Mouse (Mus musculus) limb, embryonic 10.5 days (tissue): ENCODE results near the gene Gm42906. TPM values are rescaled to one million over a fixed set of nuclear protein-coding genes. Genes with fewer than 3 reads are reported as not detected.

Experiments
- DNase-seq: peaks from one replicate; pipeline ENCODE4 v3.0.0-alpha.2; 2017; ENCODE audit warnings: low spot score
- H3K27ac ChIP-seq: fragments of 300-500 bp; sonication (generic); 2 replicates; pipeline ENCODE4 v1.5.1; 2016; ENCODE audit warnings: mild to moderate bottlenecking
- H3K27me3 ChIP-seq: fragments of 300-500 bp; sonication (generic); 2 replicates; pipeline ENCODE4 v1.6.1; 2016; ENCODE audit warnings: low read depth, mild to moderate bottlenecking; ENCODE audit not compliant: poor library complexity, severe bottlenecking
- H3K36me3 ChIP-seq: fragments of 300-500 bp; sonication (generic); 2 replicates; pipeline ENCODE4 v1.6.1; 2016; ENCODE audit warnings: mild to moderate bottlenecking, moderate library complexity
- H3K4me1 ChIP-seq: fragments of 300-500 bp; sonication (generic); 2 replicates; pipeline ENCODE4 v1.6.1; 2016
- H3K4me3 ChIP-seq: fragments of 300-500 bp; sonication (generic); 2 replicates; pipeline ENCODE4 v1.5.1; 2016; ENCODE audit warnings: mild to moderate bottlenecking, moderate library complexity
- H3K9me3 ChIP-seq: fragments of 300-500 bp; sonication (generic); replicated peaks from 2 replicates; pipeline ENCODE4 v1.6.1; 2016; ENCODE audit warnings: mild to moderate bottlenecking
- WGBS: fragments of 180-500 bp; shearing (Covaris S2); methylation state at CpG from one replicate; pipeline ENCODE4 v1.1.7; 2016; 5-methylcytosine and 5-hydroxymethylcytosine counted together
- polyA plus RNA-seq: library from polyadenylated mRNA; unstranded; fragments of >200 nt; fragmentation: Nextera tagmentation; extraction: Ambion mirVana; gene quantifications from 2 replicates; pipeline ENCODE4 v1.2.1, GENCODE M21; 2016

The Gm42906 gene
- polyA plus RNA-seq, 1 experiment from 2014 or later: not detected

- H3K9me3 ChIP-seq: no peaks in the 10 kb centered on the region
- H3K36me3 ChIP-seq: no peaks in the 10 kb centered on the region
- no peaks in the 10 kb centered on the region for H3K27me3 ChIP-seq
- H3K4me1 ChIP-seq: peaks cover 57% of the 10 kb centered on the region
- no peak overlapping the region for H3K4me3 ChIP-seq
- DNase-seq: no peak
- H3K27ac ChIP-seq: peak overlapping the region; percentile 68
- WGBS: 85% methylated on average over 14 of the region's 14 CpGs
Observed at GRCm38 (mm10) chr5:151020831-151021230, 407.1 kb downstream of the Gm42906 start.

- 78% methylated on average over 13 of the region's 13 CpGs for WGBS
- peak overlapping the region; percentile 68 for H3K27ac ChIP-seq
Observed at GRCm38 (mm10) chr5:151020031-151020820, 407.7 kb downstream of the Gm42906 start.

GRCm38 (mm10) chr5:151018959-151019358, 409.0 kb downstream of the Gm42906 start:
- no peaks in the 10 kb centered on the region for H3K36me3 ChIP-seq
- H3K27me3 ChIP-seq: no peaks in the 10 kb centered on the region
- H3K4me1 ChIP-seq: peaks cover 49% of the 10 kb centered on the region
- WGBS: 70% methylated on average over 5 of the region's 5 CpGs
- H3K4me3 ChIP-seq: no peak overlapping the region
- no peak for DNase-seq
- peak overlapping the region; percentile 70; the same call in 1 of the 2 replicates for H3K27ac ChIP-seq
- H3K9me3 ChIP-seq: no peaks in the 10 kb centered on the region; the same call in 1 of the 2 replicates

More at GRCm38 (mm10) chr5:151020031-151020820, 407.7 kb downstream of the Gm42906 start:
- H3K4me1 ChIP-seq: peaks cover 55% of the 10 kb centered on the region
- H3K36me3 ChIP-seq: no peaks in the 10 kb centered on the region
- DNase-seq: no peak
- H3K27me3 ChIP-seq: no peaks in the 10 kb centered on the region
- no peak overlapping the region for H3K4me3 ChIP-seq
- H3K9me3 ChIP-seq: no peaks in the 10 kb centered on the region

GRCm38 (mm10) chr5:151018450-151018849, 409.5 kb downstream of the Gm42906 start:
- H3K4me1 ChIP-seq: peaks cover 44% of the 10 kb centered on the region
- no peaks in the 10 kb centered on the region for H3K27me3 ChIP-seq
- DNase-seq: no peak
- H3K27ac ChIP-seq: peak overlapping the region; percentile 70; the same call in 1 of the 2 replicates
- H3K4me3 ChIP-seq: no peak overlapping the region
- H3K36me3 ChIP-seq: no peaks in the 10 kb centered on the region
- H3K9me3 ChIP-seq: no peaks in the 10 kb centered on the region; the same call in 1 of the 2 replicates
- WGBS: 86% methylated on average over 5 of the region's 5 CpGs

Other genes starting within 250 kb of the Gm42906 start
- gene Stard13, start 194.3 kb downstream of the Gm42906 start, polyA plus RNA-seq: 1.8 and 3.4 TPM in 2 replicates
- gene Vmn2r18, start 177.9 kb upstream of the Gm42906 start, polyA plus RNA-seq: 0.06 and 0.11 TPM in 2 replicates
- gene Rfc3, start 223.1 kb upstream of the Gm42906 start, polyA plus RNA-seq: 164 and 167 TPM in 2 replicates